Mouse (Mus musculus): ENCODE data around the gene Ttc24. TPM values are rescaled to one million over a fixed set of nuclear protein-coding genes. Genes with fewer than 3 reads are reported as not detected.

Ttc24 gene
- total RNA-seq, 2 experiments from 2014 or later: not detected

DNA sequence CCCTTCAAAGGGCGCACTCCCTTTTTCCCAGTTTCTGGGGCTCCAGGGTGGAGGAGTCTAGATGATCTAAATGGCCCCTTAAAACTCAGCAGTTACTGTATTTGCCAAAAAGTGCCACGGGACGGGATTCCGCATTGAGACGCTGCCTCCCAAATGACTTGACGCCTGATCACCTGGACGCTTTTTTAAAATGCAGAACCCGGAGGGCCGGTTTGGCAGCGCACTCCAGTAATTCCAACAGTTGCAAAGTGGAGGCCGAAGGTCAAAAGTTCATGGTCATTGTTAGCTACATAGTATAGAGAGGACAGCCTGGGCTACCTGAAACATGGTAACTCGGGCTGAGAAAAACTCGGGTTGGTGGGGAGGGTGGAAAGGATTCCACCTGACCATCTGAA, 4.1 kb upstream of the Ttc24 start:
- no peak for DNase-seq (ENCODE audit: low spot score in 2 of 2)
- intact Hi-C loops (cut with DNase I): no loop called here

DNA sequence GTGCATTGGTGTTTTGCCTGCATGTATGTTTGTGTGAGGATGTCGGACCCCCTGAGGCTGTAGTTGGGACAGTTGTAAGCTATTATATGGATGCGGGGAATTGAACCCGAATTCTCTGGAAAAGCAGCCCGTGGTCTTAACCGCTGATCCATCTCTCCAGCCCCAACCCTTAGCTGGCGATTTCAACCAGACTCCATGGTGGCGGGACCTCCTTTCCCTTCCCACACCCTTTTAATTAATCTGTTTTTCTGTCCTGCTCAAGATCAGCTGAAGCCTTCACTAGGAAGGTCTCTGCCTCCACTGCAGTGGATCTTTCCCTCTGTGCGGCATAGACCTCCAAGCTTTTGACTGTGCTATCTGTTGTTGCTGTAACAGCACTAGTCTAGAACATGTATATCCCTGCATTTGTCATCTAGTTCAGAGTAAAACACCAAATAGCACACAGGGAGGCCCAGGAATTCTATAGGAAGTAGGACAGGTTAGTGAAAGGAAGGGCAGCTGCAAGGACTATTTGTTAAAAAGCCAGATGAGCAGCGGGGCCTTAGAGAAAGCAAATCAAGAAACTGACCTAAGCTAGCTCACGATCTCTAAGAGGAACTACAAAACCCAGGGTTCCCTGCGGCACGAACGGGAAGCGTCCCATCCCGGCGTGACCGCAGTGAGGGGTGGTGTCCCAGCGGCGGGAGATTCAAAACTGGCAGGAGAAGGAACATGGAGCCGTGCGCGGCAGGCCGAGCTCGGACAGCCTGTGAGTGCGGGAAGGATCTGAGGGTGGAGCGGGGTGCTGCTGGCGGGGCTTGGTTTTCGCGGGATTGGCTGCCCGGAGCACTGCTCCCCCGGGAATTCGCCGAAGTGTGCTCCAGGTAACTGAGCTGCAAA, 3.5 kb upstream of the Ttc24 start, which contains the start of gene Iqgap3:
Iqgap3 (plus strand) TSS at position 627 of the 879 bp plus-strand sequence.
- intact Hi-C loops (cut with DNase I): no loop called here
- DNase-seq (ENCODE audit: low spot score in 2 of 2): peak; percentile 87 to 90

- intact Hi-C loops (cut with DNase I): no loop called here
- no peak for DNase-seq (ENCODE audit: low spot score in 2 of 2)
Measured at GRCm38 (mm10) chr3:88077441-88077840, 663 bp downstream of the Ttc24 start.

GRCm38 (mm10) chr3:88074766-88075165, 3.3 kb downstream of the Ttc24 start:
- intact Hi-C loops (cut with DNase I): loop anchor here (5.0 kb wide), 1 partner anchor 102 kb away; the partner anchor contains the start of gene Nes

GRCm38 (mm10) chr3:88074351-88074750, 3.8 kb downstream of the Ttc24 start:
- DNase-seq (ENCODE audit: low spot score in 2 of 2): no peak
- intact Hi-C loops (cut with DNase I): loop anchor here (5.0 kb wide), 1 partner anchor 102 kb away; the partner anchor contains the start of gene Nes

More at GRCm38 (mm10) chr3:88074766-88075165, 3.3 kb downstream of the Ttc24 start:
- DNase-seq (ENCODE audit: low spot score in 2 of 2): no peak

DNA sequence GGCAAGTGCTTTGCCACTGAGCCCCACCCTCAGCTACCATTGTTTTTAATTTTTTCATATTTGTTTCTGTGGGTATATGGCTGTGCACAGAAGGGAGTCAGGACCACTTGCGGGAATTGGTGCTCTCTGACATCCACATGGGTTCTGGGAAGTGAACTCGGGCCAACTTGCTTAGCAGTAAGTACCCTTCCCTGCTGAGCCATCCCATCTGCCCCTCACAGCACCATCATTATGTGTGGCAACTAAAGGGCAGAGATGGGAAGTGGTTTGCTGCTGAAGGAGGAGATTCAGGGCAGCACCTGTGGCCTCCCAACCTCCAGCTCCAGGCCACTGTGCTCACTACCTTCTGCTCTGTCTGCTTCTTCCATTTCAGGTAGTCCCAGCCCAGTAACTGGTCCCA, 4.5 kb downstream of the Ttc24 start:
- DNase-seq (ENCODE audit: low spot score in 2 of 2): no peak
- intact Hi-C loops (cut with DNase I): loop anchor here (5.0 kb wide), 1 partner anchor 101 kb away; the partner anchor contains the start of gene Nes

GRCm38 (mm10) chr3:88071783-88072182, 6.3 kb downstream of the Ttc24 start:
- intact Hi-C loops (cut with DNase I): loop anchor here (2.0 to 5.0 kb wide), 3 partner anchors 61 to 137 kb away; partner anchors contain the start of gene Nes
- DNase-seq (ENCODE audit: low spot score in 2 of 2): peak; percentile 90 to 93

GRCm38 (mm10) chr3:88068386-88068785, 9.7 kb downstream of the Ttc24 start:
- DNase-seq (ENCODE audit: low spot score in 2 of 2): peak in 1 of 2 experiments; percentile 29
- intact Hi-C loops (cut with DNase I): no loop called here

DNA sequence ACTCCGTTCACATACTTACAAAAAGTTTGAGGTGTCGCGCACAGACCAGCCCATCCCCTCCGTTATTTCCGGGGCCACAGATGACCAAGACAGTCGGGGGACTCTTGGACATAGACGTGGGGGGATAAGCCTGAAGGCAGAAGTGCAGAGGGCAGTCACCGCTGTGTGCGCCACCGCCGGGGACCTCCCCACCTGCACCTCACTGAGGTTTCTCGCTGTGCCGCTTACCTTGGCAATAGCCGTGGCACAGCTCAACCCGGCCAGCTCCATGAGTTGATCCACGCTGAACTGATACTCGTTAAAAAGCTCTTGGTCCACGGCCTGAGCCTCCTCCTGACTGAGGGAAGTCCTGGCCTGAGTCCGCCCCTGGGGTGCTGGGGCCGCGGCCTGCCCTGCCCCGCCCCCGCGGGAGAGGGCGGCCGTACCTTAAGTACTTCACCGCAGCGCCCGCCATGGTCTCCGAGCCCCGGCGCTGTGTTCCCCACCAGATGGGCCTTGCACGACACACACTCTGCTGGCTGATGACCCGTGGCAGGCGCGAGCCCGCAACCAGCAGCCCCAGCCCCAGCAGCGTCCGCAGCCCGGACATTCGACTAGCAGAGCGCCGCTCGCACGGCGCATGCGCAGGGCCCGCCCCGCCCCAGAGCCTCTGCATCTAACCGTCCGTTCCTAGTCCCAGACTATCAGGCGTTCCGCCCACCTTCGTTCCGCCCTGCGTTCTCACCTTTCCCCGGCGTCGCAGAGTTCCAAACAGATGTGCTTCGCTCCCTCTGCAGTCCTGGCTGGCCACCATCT, 20.0 kb downstream of the Ttc24 start, which contains the start of gene Naxe:
Naxe (minus strand) TSS at position 594 of the 795 bp plus-strand sequence.
- DNase-seq (ENCODE audit: low spot score in 2 of 2): peak; percentile 76 to 82
- intact Hi-C loops (cut with DNase I): no loop called here

DNA sequence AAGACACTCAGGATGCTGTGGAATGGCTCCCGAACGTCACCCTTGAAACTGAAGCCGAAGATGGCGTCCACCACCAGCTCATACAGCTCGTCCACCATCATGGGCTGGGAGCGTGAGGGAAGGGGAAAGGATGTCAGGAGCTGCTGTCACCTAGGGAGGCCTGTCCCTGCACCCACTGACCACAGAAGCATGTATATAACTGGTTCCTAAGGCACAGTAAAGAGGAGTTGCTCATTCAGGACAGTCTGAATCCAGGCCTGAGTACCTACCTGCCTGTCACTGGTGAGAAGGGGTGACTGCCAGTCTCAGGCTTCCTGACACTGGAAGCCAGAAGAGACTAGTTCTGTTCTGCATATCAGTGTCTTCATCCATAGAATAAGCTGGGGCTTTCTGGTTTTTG, 21.1 kb downstream of the Ttc24 start:
- no peak for DNase-seq (ENCODE audit: low spot score in 2 of 2)
- intact Hi-C loops (cut with DNase I): no loop called here

GRCm38 (mm10) chr3:88049532-88049931, 28.6 kb downstream of the Ttc24 start:
- no peak for DNase-seq (ENCODE audit: low spot score in 2 of 2)
- intact Hi-C loops (cut with DNase I): no loop called here

DNA sequence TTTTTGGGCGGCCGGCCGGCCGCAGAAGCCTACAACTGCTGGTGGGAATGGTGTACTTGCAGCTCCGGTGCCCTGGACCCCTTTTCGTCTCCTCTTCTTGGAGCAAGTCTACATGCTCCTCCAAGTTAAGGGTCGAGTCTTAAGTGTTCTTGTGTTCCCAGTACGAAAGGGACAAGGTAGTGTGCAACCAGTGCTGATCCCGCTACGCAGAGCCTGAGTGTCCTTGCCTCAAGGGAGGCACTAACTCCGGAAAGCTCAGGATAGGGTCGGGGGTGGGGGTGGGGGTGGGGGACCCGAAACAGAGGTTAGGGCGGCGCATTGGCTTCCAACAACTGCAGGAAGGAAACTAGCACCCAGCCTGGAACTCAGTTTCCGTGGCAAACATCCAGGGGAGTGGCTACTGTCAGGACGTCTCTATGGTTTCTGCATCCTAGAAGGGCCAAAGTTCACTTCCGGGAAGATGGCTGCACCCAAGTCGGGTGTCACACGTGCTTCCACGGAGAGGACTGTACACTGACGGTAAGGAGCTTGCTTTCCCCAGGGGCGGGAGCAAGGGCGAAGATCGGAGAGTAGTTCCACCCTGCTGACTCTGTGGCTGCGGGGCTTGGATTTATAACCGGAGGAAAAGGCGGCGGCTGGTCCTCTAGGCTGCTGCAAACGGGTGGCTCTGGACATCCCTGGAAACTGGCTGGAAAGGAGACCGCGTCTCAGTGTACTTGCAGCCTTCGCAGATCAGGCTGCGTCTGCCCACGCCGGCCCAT, 35.3 kb downstream of the Ttc24 start, which contains the start of gene Gpatch4:
Gpatch4 (plus strand) TSS at position 448 of the 761 bp plus-strand sequence.
- intact Hi-C loops (cut with DNase I): no loop called here

DNA sequence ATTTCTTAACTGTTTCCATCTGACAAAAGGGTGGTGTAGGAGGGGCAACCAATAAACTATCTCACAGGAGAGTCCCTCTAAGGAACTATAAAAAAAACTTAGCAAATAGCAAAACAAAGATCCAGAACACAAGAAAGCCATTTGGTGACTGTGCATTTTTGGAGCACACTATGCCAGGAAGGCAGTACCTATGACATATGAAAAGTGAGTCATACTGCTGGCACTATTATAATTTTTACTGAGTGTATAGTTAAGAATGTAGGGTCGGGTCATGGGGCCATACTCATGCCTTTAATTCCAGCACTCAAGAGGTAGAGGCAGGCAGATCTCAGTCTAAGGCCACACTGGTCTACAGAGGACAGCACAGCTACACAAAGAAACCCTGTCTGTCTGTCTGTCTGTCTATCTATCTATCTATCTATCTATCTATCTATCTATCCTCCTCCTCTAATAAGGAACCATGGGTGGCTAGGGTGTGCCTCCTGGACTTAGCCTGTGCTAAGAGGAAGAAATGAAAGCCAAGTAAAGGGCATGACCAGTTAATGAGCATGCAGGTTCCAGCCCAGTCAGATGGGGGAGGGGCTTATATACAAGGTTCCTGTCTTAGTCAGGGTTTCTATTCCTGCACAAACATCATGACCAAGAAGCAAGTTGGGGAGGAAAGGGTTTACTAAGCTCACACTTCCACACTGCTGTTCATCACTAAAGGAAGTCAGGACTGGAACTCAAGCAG, 42.4 kb downstream of the Ttc24 start:
- intact Hi-C loops (cut with DNase I): no loop called here
- DNase-seq (ENCODE audit: low spot score in 2 of 2): no peak

More for the DNA sequence above, 35.3 kb downstream of the Ttc24 start, which contains the start of gene Gpatch4:
- peak; percentile 92 to 97 for DNase-seq (ENCODE audit: low spot score in 2 of 2)

GRCm38 (mm10) chr3:88033506-88033905, 44.6 kb downstream of the Ttc24 start:
- DNase-seq (ENCODE audit: low spot score in 2 of 2): no peak
- intact Hi-C loops (cut with DNase I): no loop called here

DNA sequence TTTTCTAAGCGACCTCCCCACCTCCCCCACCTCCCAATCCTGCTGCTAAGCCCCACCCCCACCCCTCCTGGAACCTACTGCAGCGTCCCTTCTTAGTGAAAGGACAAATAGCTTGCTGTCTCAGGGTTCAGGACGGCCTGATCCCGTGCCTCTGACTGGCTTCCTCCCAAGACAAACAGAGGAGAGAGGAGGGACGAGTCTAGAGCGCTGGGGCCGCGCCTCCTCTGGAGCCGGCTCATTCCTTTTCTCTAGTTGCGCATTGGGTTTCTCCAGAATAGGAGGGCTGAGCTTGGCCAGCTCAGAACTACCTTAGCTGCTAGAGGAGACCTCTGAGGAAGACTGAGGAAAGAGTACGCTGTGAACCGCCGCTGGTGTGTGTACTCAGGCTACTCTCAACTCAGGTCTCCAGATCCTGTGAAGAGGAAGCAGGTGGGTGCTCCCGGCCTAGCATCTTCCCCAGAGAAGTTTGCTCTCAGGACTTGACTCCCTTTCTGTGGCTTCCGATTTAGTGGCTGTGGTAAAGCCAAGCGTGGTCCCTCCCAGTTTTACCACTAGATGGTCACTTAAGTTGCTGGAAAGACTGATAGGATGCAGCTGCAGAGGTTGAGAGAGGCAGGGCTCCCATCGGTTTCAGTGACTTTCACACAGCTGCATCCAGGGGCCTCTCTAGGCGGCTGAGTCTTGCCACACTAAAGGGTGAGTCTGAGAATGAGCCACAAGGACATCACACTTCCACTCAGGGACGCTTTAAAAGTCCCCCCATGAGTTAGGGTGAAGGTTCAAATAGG, 47.3 kb downstream of the Ttc24 start:
- DNase-seq (ENCODE audit: low spot score in 2 of 2): peak; percentile 38 to 50
- intact Hi-C loops (cut with DNase I): no loop called here

GRCm38 (mm10) chr3:88027434-88028186, 50.5 kb downstream of the Ttc24 start, which contains the start of gene Hapln2:
TSS of gene Hapln2 (minus strand) at chr3:88027583.
- intact Hi-C loops (cut with DNase I): no loop called here
- no peak for DNase-seq (ENCODE audit: low spot score in 2 of 2)

DNA sequence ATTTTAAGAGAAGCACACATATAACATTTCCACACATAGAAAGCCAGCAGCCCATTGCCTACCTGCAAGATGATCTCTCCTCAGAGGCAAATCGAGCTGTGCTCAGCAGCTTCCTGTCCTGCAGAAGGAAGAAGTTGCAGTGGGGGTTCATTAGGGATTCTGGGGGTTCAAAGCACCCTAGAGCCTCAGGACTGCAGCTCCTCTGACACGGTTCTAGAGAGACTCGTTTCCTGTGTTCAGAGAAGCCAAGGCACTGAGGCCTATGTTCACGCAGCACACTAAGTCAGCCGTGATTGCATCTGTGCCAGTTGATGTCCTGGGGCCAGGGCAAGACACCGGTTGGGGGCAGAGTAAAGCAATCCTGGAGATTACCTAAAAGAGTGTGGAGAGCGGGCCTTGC, 51.3 kb downstream of the Ttc24 start:
- DNase-seq (ENCODE audit: low spot score in 2 of 2): no peak
- intact Hi-C loops (cut with DNase I): no loop called here
